Mouse (Mus musculus) erythroid progenitor cell, adult 5-6 weeks (primary cell): ENCODE results near the gene Trim10. TPM values are rescaled to one million over a fixed set of nuclear protein-coding genes. Genes with fewer than 3 reads are reported as not detected.
A peak's percentile ranks its signal among the peaks of the same experiment; 100 is the strongest.

Experiments
- ATAC-seq: replicated peaks from 2 replicates; pipeline ENCODE4 v1.8.0; 2016; ENCODE audit warnings: moderate number of reproducible peaks, mild to moderate bottlenecking, moderate TSS enrichment, inconsistent platforms; ENCODE audit not compliant: poor library complexity, low FRiP score, severe bottlenecking
- total RNA-seq, 2 experiments: library from RNA; stranded (forward) in 1 of 2; stranded (reverse) in 1 of 2; fragments of 150-400 nt in 1 of 2; fragments of 186-747, 209-891 nt in 1 of 2; gene quantifications; 2 replicates each; pipeline versions ENCODE4 v1.2.3 to v1.2.4; 2015 to 2017; ENCODE audit warnings: low replicate concordance in 2 of 2

The Trim10 gene
- total RNA-seq, 2 experiments from 2014 or later: 287 to 428 TPM

DNA sequence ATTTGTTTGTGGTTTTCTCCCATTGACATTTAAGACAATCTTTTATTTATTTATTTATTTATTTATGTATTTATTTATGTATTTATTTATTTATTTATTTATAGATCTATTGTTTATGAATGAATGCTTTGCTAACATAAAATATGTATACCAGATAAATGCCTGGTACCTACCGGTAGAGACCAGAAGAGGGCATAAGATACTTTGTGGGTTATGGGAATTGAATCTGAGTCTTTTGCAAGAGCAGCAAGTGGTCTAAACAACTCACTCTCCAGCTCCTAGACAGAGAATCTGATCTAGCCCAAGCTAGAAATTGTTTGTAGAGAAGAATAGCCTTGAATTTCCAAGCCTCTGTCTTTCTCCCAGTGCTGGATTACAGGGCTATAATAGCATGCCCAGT, 31.3 kb downstream of the Trim10 start:
- ATAC-seq: no peak

DNA sequence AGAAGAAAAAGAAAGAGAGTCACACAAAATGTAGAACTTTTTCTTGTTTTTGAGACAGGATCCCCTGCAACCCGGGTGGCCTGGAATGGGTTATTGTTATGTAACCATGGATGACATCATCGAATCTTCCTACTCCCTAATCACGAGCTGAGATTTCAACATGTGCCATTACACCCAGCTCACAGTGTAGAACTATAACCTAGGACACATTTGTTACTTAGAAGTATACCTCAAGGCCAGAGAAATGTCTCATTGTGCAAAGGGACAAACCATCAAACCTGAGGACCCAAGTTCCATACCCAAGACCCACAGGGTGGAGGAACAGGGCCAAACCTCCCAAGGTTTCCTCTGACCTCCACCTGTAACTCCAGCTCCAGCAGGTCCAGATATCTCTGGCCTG, 34.3 kb downstream of the Trim10 start:
- ATAC-seq: no peak

DNA sequence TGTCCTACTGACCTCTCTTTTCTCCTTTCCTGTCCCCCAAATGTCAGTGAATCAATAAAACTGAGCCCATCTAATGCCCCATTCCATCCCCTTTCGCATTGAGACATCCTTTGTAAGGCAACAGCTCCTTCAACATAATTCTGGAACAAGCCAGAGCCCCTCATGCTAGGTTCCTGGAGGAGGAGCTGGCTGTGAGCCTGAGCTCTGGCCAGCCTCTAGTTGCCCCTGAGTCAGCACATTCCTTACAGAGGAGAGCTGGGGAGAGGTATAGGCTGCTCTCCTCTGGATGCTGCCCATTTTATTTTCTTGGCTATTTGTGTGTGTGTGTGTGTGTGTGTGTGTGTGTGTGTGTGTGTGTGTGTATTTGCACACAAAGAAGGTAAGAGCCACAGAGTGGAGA, 38.9 kb downstream of the Trim10 start:
- no peak for ATAC-seq

DNA sequence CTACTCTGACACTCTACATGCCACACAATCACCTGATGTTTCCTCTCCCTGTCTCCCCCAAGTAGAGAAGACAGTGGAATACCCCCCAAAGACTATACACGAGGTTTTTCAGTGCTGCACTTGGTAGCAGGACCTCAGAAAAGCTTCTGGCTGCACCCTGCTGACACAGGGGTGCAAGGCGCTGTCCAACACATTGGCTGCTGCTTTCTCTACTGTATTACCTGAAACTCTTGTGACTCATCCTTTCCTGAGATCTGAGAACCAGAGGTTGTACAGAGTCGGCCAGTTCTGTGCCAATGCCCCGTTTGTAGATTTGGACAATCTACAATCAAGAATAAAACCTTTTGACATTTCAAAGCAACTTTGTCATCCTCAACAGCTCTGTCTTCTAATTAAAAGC, 40.4 kb downstream of the Trim10 start:
- ATAC-seq: no peak

DNA sequence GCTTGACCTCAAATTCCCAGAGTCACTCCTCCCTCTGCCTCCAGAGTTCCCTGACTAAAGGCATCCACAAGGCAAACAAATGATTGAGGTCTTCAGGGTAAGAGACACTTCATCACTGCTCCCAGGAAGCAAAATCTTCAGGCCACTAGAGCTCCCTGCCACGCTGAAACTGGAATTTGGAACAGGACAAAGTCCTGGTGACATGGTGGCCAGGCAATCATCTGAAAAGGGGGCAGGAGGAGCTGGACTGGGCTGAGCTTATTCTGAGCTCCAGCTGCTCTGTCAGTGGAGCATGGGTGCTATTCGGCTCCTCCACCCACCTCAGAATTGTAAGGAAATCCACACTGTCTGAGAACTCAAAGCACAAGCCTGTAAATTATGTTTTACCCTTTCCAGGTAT, 42.7 kb downstream of the Trim10 start:
- ATAC-seq: no peak

DNA sequence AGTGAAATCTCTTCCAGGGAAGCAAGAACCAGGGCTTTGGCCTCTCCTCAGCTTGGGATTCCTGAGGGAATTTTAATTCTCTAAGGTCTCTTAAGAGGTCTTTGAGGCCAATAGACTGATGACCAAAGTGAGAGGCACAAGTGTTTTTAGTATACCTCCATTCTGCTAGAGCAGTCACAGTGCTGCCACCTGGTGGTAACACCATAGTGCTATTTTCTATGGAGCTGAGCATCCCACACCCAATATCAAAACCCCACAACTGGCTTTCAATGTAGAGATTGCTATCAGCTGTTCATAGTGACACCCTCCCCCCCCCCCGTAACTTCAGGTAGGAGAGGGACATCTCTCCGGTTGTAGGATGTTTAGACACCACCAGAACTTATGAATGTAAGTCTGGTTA, 44.7 kb downstream of the Trim10 start:
- peak; percentile 70 for ATAC-seq

DNA sequence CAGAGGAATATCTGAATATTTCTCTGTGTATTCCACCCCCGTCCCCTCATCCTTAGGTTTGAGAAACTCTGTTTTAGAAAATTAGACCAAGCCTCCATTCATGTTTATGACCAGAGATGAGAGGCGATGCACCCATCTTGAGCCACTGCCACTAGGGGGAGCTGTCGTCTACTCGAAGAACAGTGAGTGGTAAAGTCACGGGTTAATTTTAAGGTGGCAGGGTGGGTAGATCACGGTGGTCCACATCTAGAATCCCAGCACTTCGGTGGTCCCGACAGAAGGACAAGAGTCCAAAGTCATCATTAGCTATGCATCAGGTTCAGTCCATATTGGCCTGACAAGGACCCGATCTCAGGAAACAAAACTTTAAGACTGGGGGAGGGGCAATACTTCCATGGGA, 45.7 kb downstream of the Trim10 start:
- peak; percentile 55 for ATAC-seq

DNA sequence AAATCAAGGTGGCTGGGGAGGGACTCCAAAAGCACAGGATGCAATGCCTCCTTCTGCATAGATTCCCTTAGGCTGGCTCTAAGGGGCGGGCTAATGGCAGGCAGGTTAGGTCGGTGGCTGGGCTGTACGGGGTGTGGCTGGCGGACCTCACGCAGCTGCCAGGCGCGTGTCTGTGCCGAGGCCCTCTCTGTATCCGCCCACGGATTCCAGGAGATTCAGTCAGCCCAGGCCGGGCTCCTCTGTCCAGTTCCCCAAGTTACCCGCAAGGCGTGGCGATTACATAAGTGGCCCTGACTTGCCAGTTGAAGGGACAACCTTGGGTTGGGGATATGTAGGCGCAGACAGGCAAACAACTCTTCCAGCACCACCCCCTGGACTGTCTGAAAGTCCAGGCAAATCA, 50.9 kb downstream of the Trim10 start:
- 0 out of 2 replicates have a peak, but pooled peaks have one; percentile 28 for ATAC-seq

DNA sequence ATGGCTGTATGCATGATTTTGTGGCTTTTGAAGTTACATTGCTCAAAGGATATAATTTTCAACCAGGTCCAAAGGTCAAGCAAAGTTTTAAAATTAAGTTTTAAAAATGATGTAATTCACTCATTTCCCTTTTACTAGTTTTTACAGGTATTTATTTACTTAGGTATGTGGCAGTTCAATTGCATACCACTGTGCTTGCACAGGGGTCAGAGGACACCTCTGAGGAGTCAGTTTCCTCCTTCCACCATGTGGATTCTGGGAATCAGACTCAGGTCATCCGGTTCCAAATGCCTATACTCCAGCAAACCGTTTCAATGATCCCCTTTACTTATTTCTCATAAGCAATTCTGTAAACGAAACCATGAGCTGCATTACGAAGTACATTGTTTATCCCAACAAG, 53.3 kb downstream of the Trim10 start:
- no peak for ATAC-seq

DNA sequence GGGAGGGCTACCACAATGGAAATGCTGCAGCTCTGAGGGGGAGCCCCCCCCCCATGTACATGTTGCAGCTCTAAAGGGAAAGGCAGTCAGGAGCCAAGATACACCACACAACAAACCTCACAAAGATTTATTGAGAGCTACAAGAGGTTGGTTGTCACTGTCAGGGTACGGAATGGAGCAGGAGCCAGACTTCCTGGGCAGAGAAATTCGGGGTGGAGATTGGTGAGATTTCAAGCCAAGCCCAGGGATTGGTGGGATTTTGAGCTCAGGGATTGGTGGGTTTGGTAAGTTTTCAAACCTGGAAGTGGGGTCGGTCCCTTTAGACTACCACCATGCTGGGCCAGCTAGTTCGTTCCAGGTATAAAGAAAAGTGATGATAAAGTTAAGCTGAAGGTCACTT, 54.1 kb downstream of the Trim10 start:
- no peak for ATAC-seq

Other genes with a start within 250 kb of the Trim10 start
- gene H2-M9, start 226.9 kb upstream of the Trim10 start, total RNA-seq (2015; ENCODE audit: low replicate concordance): not detected in 2 replicates
- gene H2-M9, start 226.9 kb upstream of the Trim10 start, total RNA-seq (2017; ENCODE audit: low replicate concordance): not detected in 2 replicates
- gene H2-M1, start 197.4 kb upstream of the Trim10 start, total RNA-seq (2015; ENCODE audit: low replicate concordance): not detected in 2 replicates
- gene H2-M1, start 197.4 kb upstream of the Trim10 start, total RNA-seq (2017; ENCODE audit: low replicate concordance): not detected in 2 replicates
- not detected in 2 replicates for gene H2-M10.5, start 96.7 kb upstream of the Trim10 start, total RNA-seq (2015; ENCODE audit: low replicate concordance)
- gene H2-M10.5, start 96.7 kb upstream of the Trim10 start, total RNA-seq (2017; ENCODE audit: low replicate concordance): not detected in 2 replicates
- gene H2-M10.6, start 57.4 kb upstream of the Trim10 start, total RNA-seq (2015; ENCODE audit: low replicate concordance): not detected in 2 replicates
- gene H2-M10.6, start 57.4 kb upstream of the Trim10 start, total RNA-seq (2017; ENCODE audit: low replicate concordance): not detected in 2 replicates
- 41.8 and 46.5 TPM in 2 replicates for gene Trim26, start 32.4 kb upstream of the Trim10 start, total RNA-seq (2015; ENCODE audit: low replicate concordance)
- gene Trim26, start 32.4 kb upstream of the Trim10 start, total RNA-seq (2017; ENCODE audit: low replicate concordance): 13.9 and 15.8 TPM in 2 replicates
- gene Trim15, start 2.4 kb upstream of the Trim10 start, total RNA-seq (2015; ENCODE audit: low replicate concordance): 2.2 TPM in 1 of 2 replicates, not detected in the other
- 0.51 and 1.4 TPM in 2 replicates for gene Trim15, start 2.4 kb upstream of the Trim10 start, total RNA-seq (2017; ENCODE audit: low replicate concordance)
- gene Trim40, start 20.5 kb downstream of the Trim10 start, total RNA-seq (2015; ENCODE audit: low replicate concordance): not detected in 2 replicates
- gene Trim40, start 20.5 kb downstream of the Trim10 start, total RNA-seq (2017; ENCODE audit: low replicate concordance): 1.8 TPM in 1 of 2 replicates, not detected in the other
- not detected in 2 replicates for gene Trim31, start 28.5 kb downstream of the Trim10 start, total RNA-seq (2015; ENCODE audit: low replicate concordance)
- not detected in 2 replicates for gene Trim31, start 28.5 kb downstream of the Trim10 start, total RNA-seq (2017; ENCODE audit: low replicate concordance)
- not detected in 2 replicates for gene Rnf39, start 73.3 kb downstream of the Trim10 start, total RNA-seq (2015; ENCODE audit: low replicate concordance)
- not detected in 2 replicates for gene Rnf39, start 73.3 kb downstream of the Trim10 start, total RNA-seq (2017; ENCODE audit: low replicate concordance)
- gene Ppp1r11, start 82.2 kb downstream of the Trim10 start, total RNA-seq (2015; ENCODE audit: low replicate concordance): 8.6 and 24.3 TPM in 2 replicates
- gene Ppp1r11, start 82.2 kb downstream of the Trim10 start, total RNA-seq (2017; ENCODE audit: low replicate concordance): 2.2 and 10.8 TPM in 2 replicates
- 6.7 and 32.4 TPM in 2 replicates for gene Znrd1, start 89.0 kb downstream of the Trim10 start, total RNA-seq (2015; ENCODE audit: low replicate concordance)
- 4.4 TPM in 1 of 2 replicates, not detected in the other for gene Znrd1, start 89.0 kb downstream of the Trim10 start, total RNA-seq (2017; ENCODE audit: low replicate concordance)
- gene Znrd1as, start 89.0 kb downstream of the Trim10 start, total RNA-seq (2015; ENCODE audit: low replicate concordance): 9.6 TPM in 1 of 2 replicates, not detected in the other
- gene Znrd1as, start 89.0 kb downstream of the Trim10 start, total RNA-seq (2017; ENCODE audit: low replicate concordance): 9.8 TPM in 1 of 2 replicates, not detected in the other
- not detected in 2 replicates for gene 2410137M14Rik, start 111.7 kb downstream of the Trim10 start, total RNA-seq (2015; ENCODE audit: low replicate concordance)
- gene 2410137M14Rik, start 111.7 kb downstream of the Trim10 start, total RNA-seq (2017; ENCODE audit: low replicate concordance): not detected in 2 replicates
- not detected in 2 replicates for gene H2-M5, start 120.0 kb downstream of the Trim10 start, total RNA-seq (2015; ENCODE audit: low replicate concordance)
- gene H2-M5, start 120.0 kb downstream of the Trim10 start, total RNA-seq (2017; ENCODE audit: low replicate concordance): not detected in 2 replicates
- not detected in 2 replicates for gene Zfp57, start 131.6 kb downstream of the Trim10 start, total RNA-seq (2015; ENCODE audit: low replicate concordance)
- gene Zfp57, start 131.6 kb downstream of the Trim10 start, total RNA-seq (2017; ENCODE audit: low replicate concordance): not detected in 2 replicates
- gene Mog, start 153.8 kb downstream of the Trim10 start, total RNA-seq (2015; ENCODE audit: low replicate concordance): not detected in 2 replicates
- gene Mog, start 153.8 kb downstream of the Trim10 start, total RNA-seq (2017; ENCODE audit: low replicate concordance): not detected in 2 replicates
- 3.8 and 11.5 TPM in 2 replicates for gene Gabbr1, start 176.4 kb downstream of the Trim10 start, total RNA-seq (2015; ENCODE audit: low replicate concordance)
- 0.51 and 1.5 TPM in 2 replicates for gene Gabbr1, start 176.4 kb downstream of the Trim10 start, total RNA-seq (2017; ENCODE audit: low replicate concordance)
- gene Olfr90, start 218.9 kb downstream of the Trim10 start, total RNA-seq (2015; ENCODE audit: low replicate concordance): not detected in 2 replicates
- gene Olfr90, start 218.9 kb downstream of the Trim10 start, total RNA-seq (2017; ENCODE audit: low replicate concordance): not detected in 2 replicates
- not detected in 2 replicates for gene Olfr91, start 228.7 kb downstream of the Trim10 start, total RNA-seq (2015; ENCODE audit: low replicate concordance)
- gene Olfr91, start 228.7 kb downstream of the Trim10 start, total RNA-seq (2017; ENCODE audit: low replicate concordance): not detected in 2 replicates